Mouse (Mus musculus): ENCODE results near the gene 1700025C18Rik. TPM values are rescaled to one million over a fixed set of nuclear protein-coding genes. Genes with fewer than 3 reads are reported as not detected.

1700025C18Rik gene
- total RNA-seq (2021), result not detected

- intact Hi-C loops (cut with DNase I), result no loop called here
- no peak for DNase-seq (ENCODE audit: low spot score)
Measured at GRCm38 (mm10) chr2:165090650-165091049, at the start of gene 1700025C18Rik. TSS of gene 1700025C18Rik (minus strand) at chr2:165090750.

- intact Hi-C loops (cut with DNase I), result no loop called here
- no peak for DNase-seq (ENCODE audit: low spot score)
Measured at GRCm38 (mm10) chr2:165136049-165136448, 45.5 kb upstream of the 1700025C18Rik start.

DNA sequence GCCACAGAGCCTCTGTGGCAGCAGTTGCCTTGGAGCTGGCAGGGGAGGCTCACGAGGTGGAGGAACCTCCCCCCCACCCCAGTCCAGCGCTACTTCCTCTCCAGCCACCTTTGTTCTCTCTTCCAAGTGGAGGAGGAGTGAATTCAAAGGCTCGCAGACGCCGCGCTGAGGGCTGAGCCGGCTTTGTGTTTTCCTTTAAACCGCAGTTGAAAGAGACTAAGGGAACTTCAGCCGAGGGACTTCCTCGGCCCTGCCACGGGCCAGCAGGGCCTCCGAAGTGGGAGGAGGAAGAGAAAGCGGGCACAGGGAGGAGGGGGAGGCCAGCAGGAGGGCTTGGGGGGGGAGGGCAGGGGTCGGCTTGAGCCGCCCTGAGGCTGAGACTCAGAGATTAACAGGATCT is 43.0 kb upstream of the 1700025C18Rik start:
- no peak for DNase-seq (ENCODE audit: low spot score)
- intact Hi-C loops (cut with DNase I), result no loop called here

GRCm38 (mm10) chr2:165131428-165131827 is 40.9 kb upstream of the 1700025C18Rik start:
- no peak for DNase-seq (ENCODE audit: low spot score)
- intact Hi-C loops (cut with DNase I), result no loop called here

DNA sequence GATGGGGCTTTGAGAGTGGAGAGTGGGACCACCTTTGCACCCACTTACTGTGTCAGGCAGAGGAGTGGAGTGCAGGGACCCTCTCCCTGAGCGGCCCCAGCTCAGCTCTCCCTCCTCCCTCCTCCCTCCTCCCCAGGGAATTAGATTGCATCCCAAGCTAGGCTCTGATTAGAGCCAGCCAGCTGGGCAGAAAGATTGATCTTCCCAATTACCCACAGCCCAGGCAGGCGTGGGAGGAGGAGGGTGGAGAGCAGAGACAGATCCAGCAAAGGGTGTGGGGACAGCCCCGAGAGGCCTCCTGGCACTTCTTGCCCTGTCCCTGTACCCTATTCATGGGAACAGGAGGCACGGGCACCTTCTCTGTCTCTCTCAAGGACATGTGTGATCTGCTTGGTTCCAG is 38.6 kb upstream of the 1700025C18Rik start:
- no peak for DNase-seq (ENCODE audit: low spot score)

DNA sequence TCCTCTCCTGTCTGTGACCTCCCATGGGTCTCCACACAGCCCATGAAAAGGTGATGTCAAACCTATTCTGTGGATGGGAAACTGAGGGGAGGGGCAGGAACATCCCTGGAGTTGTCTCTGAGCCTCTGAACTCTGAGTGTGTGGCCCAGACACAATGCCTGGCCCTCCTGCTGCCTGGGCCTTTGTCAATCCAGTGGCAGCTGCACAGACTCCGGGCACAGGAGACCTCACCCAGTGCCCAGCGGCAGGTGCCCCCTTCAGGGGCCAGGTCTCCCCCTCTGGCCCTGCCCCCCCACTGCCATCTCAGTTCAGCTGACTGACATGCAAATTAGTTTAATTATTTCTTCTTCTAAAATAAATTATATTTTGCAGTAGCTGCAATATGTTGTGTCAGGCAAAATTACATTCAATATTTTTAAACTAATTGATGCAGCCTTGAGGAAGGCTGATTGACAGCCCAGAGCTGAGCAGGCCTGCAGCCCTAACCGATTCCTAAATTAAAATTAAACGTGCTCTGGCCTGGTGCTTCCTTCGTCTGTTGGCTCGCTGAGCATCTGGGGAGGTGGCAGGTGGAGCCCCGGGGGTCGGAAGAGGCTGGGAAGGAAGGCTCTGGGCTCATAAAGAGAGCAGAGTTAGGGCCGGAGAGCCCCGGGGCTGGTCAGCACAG is 36.5 kb upstream of the 1700025C18Rik start:
- DNase-seq (ENCODE audit: low spot score), result no peak
- intact Hi-C loops (cut with DNase I), result no loop called here

More for the DNA sequence above, 38.6 kb upstream of the 1700025C18Rik start:
- intact Hi-C loops (cut with DNase I), result no loop called here

- intact Hi-C loops (cut with DNase I), result no loop called here
- DNase-seq (ENCODE audit: low spot score), result no peak
Measured at GRCm38 (mm10) chr2:165121206-165121840, 30.8 kb upstream of the 1700025C18Rik start.

DNA sequence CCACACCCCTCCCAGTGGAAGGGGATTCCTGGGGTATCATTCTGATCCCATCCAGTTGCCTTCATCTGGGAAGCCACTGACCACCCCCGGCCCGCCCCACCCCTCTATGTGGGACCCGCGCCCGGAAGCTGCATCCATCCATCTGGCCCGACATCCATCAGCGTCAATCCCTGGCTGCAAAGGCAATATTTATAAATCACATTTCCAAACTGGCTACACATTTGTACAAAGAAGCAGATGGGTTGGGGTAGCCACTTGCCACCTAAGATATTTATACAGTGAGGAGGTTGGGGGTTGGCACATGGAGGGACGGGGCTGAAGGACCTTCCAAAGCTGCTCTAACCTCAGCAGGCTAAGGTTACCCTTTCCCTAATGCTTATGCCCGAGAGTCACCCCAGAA is 30.2 kb upstream of the 1700025C18Rik start:
- intact Hi-C loops (cut with DNase I), result no loop called here
- DNase-seq (ENCODE audit: low spot score), result no peak

DNA sequence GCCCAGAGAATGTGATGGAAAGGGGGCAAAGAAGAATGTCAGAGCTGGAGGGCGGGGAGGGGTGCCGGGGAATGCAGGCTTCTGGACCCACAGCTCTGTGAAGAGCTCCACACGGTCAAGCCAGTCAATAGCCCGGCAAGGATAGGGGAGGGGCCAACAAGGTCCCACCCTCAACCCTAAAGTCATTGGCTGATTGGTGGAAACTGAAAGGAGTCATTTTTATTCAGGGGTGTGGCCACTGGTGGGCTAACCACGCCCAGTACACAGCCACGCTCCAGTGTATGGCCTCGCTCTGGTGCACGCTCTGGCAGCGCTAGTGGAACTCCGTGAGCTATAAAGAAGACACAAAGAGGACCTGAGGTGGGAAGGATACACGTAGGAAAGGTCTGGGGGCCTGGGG is 23.2 kb upstream of the 1700025C18Rik start:
- intact Hi-C loops (cut with DNase I), result loop anchor here (2.0 kb wide), 2 partner anchors 39 to 153 kb away; partner anchors contain the start of gene Slc12a5
- DNase-seq (ENCODE audit: low spot score), result no peak

- intact Hi-C loops (cut with DNase I), result loop anchor here (2.0 kb wide), 2 partner anchors 37 to 151 kb away; partner anchors contain the start of gene Slc12a5
- peak; percentile 48 for DNase-seq (ENCODE audit: low spot score)
Measured at GRCm38 (mm10) chr2:165112149-165112548, 21.6 kb upstream of the 1700025C18Rik start.

- DNase-seq (ENCODE audit: low spot score), result no peak
Measured at GRCm38 (mm10) chr2:165106585-165106984, 16.0 kb upstream of the 1700025C18Rik start.

GRCm38 (mm10) chr2:165105513-165106079 is 15.0 kb upstream of the 1700025C18Rik start:
- intact Hi-C loops (cut with DNase I), result no loop called here
- DNase-seq (ENCODE audit: low spot score), result no peak

More at GRCm38 (mm10) chr2:165106585-165106984, 16.0 kb upstream of the 1700025C18Rik start:
- intact Hi-C loops (cut with DNase I), result no loop called here

- no peak for DNase-seq (ENCODE audit: low spot score)
- intact Hi-C loops (cut with DNase I), result no loop called here
Measured at GRCm38 (mm10) chr2:165102920-165103319, 12.4 kb upstream of the 1700025C18Rik start.

DNA sequence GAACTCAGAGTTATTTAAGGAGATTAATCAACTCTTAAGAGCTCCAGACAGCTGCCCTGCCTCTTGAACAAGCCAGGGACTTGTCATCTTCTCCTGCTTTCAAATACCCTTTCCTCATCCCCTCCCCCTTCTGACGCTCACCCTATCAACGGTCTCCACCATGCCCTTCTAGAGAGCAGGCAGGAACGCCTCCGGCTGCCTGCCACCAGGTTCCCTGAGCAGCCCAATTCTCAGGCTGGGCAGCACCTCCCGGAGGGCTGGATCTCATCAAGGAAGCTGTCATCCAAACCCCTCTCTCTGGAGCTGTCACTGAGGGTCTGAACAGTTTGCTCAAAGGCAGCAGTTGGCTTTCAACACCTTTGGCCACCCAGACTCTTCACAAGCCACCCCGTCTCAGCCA is 10.2 kb upstream of the 1700025C18Rik start:
- intact Hi-C loops (cut with DNase I), result no loop called here
- DNase-seq (ENCODE audit: low spot score), result no peak

DNA sequence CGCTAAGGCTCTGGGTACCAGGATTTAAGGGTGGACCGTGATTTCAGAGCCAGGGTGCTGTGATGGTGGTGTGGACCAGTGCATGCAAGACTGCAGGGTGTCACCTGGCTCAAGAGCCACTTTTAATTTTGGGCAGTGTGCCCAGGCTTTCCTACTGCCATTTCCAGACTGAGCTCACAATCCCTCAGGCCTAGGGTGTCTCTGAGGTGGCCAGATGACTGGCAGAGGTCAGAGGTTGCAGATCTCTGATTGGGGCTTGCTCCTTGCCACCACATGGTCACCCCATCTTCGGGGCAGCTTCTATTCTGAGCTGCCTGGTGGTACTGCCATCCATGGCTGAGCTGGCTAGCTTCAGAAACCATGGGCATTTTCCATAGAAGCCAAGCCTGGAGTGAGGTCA is 8.3 kb upstream of the 1700025C18Rik start:
- intact Hi-C loops (cut with DNase I), result no loop called here
- no peak for DNase-seq (ENCODE audit: low spot score)

DNA sequence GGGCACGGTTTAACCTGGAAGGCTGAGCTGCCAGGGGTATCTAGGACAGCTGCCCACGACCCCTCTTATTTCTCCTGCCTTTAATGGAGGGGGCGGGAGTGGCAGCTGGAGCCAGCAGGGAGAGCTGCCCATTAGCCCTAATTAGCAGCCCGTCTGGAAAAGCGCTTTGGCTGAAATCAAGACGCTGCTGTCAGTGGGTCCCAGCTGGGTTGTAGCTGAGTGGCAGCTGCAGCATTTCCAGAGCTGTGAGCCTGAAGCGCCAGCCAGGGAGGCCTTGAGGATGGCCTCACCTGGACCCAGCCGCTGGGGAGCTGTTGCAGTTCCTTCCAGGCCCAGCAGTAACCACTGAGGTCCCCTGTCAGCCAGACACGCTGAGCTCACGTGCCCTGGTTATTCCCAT is 5.8 kb upstream of the 1700025C18Rik start:
- intact Hi-C loops (cut with DNase I), result no loop called here
- DNase-seq (ENCODE audit: low spot score), result no peak

- DNase-seq (ENCODE audit: low spot score), result no peak
- intact Hi-C loops (cut with DNase I), result no loop called here
Measured at GRCm38 (mm10) chr2:165092393-165092792, 1.8 kb upstream of the 1700025C18Rik start.

DNA sequence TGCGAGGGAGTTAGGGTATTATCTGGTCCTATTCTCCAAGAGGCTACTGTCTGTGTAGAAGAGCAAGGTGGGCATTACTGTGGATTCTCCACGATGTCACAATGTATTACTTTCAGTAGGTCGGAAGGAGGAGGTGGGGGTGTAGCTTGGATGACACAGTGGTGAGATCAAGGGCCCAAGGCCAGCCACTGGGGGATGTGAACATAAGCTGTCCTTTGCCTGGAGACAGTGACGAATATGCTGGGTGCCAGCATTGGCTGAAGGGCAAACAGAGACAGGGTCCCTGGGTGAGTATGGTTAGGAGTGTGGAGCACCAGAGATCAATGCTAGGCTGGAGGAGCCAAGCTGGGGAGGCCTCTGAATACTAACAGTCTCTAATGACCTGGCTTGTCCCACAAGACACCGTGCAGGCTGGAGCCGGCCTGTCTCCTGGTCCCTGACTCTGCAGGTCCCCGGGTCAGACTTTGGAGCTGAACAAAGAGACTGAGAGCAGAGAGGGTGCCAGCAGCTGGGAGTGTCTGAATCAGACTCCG is 949 bp upstream of the 1700025C18Rik start:
- DNase-seq (ENCODE audit: low spot score), result no peak
- intact Hi-C loops (cut with DNase I), result no loop called here

DNA sequence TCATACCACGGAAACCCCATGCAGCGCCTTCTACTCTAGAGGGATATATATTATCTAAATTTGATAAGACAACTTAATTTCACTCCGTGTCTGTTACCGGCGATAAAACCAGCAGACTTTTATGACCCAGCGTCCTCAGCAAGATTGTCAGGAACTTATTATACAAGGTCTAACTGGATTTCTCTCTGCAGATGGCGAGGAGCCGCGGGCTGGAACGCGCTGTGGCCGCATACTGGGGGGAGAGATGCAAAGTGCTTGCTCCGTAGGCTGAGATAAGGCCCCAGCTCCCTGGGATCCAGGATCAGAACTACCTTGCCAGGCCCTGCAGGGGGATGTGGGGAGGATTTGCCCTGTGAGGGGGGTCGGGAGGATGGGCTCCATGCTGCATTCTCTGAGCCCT is 1.1 kb downstream of the 1700025C18Rik start:
- no peak for DNase-seq (ENCODE audit: low spot score)
- intact Hi-C loops (cut with DNase I), result no loop called here

DNA sequence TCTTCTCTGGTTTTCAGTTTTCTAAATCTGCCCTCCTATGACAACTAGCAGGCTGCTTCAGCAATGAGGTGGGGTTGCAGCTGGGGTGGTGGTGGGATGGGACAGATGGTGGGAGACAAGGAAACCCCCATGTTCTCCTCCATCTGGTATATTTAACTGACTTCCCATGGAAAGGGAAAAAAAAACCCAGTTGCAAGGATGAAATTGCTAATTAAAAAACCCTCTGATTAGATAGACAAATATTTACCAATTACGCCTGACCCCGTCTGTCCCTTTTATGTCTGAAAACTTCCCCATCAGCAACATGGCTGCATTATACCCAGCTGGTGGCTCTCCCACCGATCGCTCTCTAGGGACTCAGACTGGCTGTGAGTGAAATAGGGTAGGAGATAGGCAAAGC is 3.9 kb downstream of the 1700025C18Rik start:
- intact Hi-C loops (cut with DNase I), result no loop called here
- no peak for DNase-seq (ENCODE audit: low spot score)

DNA sequence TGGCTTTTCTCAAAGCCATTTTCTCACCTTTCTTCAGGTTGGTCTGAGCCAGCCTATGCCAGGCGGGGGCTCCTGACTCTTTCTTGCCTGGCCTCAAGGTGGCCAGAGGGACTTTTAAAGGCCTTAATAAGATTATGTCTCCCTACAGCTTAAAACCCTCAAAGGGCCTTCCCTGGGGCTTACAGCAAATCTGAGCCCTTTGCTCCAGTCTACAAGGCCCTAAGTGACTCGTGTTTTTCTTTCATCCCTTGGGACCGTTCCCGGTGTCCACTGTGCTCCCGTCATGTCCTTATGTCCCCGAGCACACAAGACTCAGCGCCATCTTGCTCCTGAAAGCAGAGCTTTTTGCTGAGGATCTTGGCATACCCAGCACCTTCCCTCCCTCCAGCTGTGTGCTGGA is 9.3 kb downstream of the 1700025C18Rik start:
- intact Hi-C loops (cut with DNase I), result no loop called here
- no peak for DNase-seq (ENCODE audit: low spot score)
